Mouse (Mus musculus): ENCODE results near the gene Zfp652. TPM values are rescaled to one million over a fixed set of nuclear protein-coding genes. Genes with fewer than 3 reads are reported as not detected.
A peak's percentile ranks its signal among the peaks of the same experiment; 100 is the strongest.

Gene Zfp652
- polyA plus RNA-seq, 1 experiment: 18.2 TPM

DNA sequence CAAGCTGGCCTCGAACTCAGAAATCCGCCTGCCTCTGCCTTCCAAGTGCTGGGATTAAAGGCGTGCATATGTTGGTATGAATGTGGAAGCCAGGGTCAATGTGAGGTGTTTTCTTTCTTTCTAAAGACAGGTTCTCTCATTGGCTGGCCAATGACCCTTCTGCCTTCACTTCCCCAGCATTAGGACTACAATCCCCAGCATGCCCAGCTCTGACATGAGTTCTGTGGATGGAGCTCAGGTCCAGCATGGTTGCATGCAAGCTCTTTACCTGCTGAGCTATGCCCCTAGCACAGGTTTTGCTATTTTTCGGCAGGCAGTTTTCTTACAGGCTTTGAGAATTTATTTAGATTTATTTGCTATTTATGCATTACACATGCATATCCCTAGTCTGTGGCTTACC, 144.8 kb downstream of the Zfp652 start:
- Histone ChIP-seq H3K9me3 (no peaks in the 10 kb centered on the region), H3K27me3 (replicated peaks) (peaks cover 3% of the 10 kb centered on the region), H3K36me3 (replicated peaks; ENCODE audit: low read length) (peaks cover 7% of the 10 kb centered on the region), H3K4me3 (replicated peaks) (no peak overlapping the region), H3K4me1 (peaks cover 27% of the 10 kb centered on the region)
- TF ChIP-seq FLI1 (IDR thresholded peaks at IDR 0.05; ENCODE audit: low read length) (no peak), GATA1 (IDR thresholded peaks at IDR 0.05; ENCODE audit: borderline replicate concordance, low read length) (no peak)

DNA sequence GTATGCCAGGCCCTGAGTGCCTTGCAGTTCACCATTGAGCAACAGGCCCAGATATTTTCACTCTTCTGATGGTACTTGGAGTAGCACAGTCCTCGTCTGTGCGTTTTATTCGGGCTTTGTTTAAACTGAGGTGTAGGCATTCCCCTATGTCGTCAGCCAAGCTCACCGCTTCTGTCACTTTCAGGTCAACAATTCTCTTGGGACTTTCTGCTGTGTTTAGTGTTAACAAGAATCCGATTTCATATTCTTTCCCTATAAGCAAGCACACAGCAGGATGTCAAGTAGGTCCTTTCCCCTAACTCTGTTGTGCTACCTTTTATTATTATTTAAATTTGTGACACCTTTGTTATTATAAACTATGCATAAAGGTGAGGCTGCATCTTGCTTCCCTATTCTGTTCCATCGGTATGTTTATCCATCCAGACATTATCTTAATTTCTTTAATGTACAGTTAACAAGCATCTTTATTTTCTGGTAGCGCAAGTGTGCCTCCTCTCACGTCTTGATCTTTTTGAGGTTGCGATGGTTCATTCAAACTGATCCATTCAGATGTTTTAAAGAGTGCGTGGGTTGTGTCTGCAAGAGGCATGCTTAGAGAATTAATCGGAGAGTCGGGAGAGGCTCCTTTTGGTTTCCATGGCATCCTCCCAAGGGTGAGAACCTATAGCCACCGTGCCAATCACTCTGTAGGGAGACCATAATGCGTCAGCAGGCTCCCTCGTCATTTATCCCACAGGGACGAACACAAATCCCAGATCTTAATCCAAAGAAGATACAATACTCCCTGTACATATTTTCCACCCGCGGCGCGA, 145.4 kb downstream of the Zfp652 start:
- H3K4me1 ChIP-seq: peaks cover 27% of the 10 kb centered on the region
- TF ChIP-seq GATA1 (IDR thresholded peaks at IDR 0.05; ENCODE audit: borderline replicate concordance, low read length) (no peak), FLI1 (IDR thresholded peaks at IDR 0.05; ENCODE audit: low read length) (no peak)

DNA sequence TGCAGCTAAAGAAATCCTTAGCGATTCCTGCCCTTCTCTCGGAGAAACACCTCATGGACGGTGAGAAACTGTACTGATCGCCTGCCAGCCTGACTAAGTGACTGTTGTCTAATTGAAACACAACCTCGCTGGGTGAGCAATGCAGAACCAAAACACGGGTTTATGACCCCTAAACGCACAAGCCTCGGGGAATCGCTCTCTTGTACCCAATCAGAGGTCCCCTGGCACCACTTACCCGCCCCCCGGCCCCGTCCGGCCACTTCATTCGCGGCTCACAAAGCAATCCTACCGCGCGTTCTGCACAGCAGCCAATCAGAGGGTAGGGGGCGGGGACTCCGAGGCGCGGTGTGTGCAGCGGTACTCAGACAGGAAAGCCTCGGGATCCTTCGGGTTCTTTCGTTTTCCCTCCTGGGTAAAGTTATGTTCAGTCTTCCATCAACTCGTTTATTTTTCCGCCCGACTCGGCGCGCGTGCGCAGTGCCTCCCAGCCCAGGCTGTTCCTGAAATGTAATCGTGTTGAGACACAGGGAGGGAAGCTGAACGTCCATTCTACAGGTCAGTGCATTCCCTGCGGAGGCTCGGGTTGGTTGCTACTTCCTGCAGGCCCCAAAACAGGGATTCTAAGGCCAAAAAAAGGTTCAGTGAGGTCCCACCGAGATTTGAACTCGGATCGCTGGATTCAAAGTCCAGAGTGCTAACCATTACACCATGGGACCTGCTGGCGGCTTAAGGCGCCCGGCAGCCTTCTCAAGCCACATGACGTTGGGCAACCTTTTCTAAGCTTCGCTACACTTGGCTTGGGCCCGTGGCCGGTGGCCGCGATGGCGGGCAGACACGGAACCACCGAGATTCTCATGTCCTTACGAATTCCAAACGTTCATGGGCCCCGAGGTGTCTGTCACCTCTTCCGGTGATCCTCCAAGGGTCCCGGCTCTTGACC, 146.3 kb downstream of the Zfp652 start:
- TF ChIP-seq GATA1 (IDR thresholded peaks at IDR 0.05; ENCODE audit: borderline replicate concordance, low read length) (no peak), FLI1 (IDR thresholded peaks at IDR 0.05; ENCODE audit: low read length) (no peak)
- H3K9me3 ChIP-seq: no peaks in the 10 kb centered on the region
- H3K27me3 ChIP-seq (replicated peaks): no peaks in the 10 kb centered on the region
- peak overlapping the region; percentile 97 for H3K4me3 ChIP-seq (replicated peaks)
- peaks cover 24% of the 10 kb centered on the region for H3K4me1 ChIP-seq
- peaks cover 20% of the 10 kb centered on the region for H3K36me3 ChIP-seq (replicated peaks; ENCODE audit: low read length)

More for the DNA sequence above, 145.4 kb downstream of the Zfp652 start:
- no peaks in the 10 kb centered on the region for H3K9me3 ChIP-seq
- H3K27me3 ChIP-seq (replicated peaks): no peaks in the 10 kb centered on the region
- H3K4me3 ChIP-seq (replicated peaks): peak overlapping the region; percentile 97
- peaks cover 13% of the 10 kb centered on the region for H3K36me3 ChIP-seq (replicated peaks; ENCODE audit: low read length)

DNA sequence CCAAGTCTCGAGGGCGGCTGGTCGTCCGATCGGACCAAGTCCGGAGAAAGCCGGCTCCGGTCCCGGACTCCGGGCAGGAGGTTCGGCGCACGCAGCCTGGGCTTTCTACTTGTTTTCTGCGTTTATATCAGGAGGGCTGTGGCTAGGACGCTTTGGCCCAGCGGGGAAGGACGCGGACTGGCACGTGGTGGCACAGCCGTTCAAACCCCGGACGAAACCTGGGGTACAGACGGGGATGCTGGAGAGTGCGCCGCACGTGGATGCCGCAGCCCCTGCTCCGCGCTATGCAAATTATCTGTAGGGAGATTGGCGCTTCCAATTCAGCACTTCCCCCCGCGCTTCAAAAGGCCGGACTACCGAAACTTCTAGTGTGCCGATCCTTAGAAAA, 147.0 kb downstream of the Zfp652 start:
- TF ChIP-seq FLI1 (IDR thresholded peaks at IDR 0.05; ENCODE audit: low read length): no peak
- TF ChIP-seq GATA1 (IDR thresholded peaks at IDR 0.05; ENCODE audit: borderline replicate concordance, low read length): no peak
- Histone ChIP-seq H3K9me3 (no peaks in the 10 kb centered on the region), H3K36me3 (replicated peaks; ENCODE audit: low read length) (peaks cover 24% of the 10 kb centered on the region), H3K4me3 (replicated peaks) (peak overlapping the region; percentile 97), H3K27me3 (replicated peaks) (no peaks in the 10 kb centered on the region), H3K4me1 (peaks cover 23% of the 10 kb centered on the region)

DNA sequence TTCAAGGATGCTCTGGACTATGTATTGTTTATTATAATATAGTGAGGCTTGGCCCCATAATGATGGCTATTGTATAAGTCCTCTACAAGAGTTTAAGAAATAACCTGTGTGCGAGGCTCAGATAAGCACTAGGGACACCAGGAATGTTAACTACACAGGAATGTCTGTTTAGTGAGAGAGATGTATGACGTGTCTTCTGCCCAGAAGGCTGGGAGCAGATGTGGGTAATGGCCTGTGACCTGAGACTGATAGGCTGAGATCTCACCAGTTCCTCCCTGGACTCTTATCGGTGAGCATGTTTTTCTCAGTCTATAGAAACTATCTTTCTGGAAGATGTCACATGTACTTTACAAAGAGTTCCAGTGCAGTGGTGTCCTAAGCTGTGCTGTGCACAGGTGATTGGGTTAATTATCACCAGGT, 147.6 kb downstream of the Zfp652 start:
- peaks cover 23% of the 10 kb centered on the region for H3K4me1 ChIP-seq

DNA sequence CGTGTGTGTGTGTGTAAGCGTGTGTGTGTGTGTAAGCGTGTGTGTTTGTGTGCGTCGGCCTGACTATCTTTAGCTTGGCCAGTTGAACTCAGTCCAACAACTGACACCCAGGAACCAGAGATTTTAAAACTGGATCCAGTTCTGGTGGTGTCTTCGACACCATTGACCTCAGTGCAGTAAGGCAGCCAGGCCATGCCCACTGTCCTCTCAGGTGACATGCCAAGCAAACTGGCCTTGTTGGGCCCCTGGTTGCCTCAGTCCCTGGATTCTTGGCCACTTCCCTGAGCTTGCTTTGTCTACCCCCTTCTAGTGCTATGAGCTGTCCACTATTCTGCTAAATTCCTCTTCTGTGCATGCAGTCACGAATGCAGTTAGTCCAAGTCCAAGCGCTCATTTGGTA, 148.9 kb downstream of the Zfp652 start:
- H3K36me3 ChIP-seq (replicated peaks; ENCODE audit: low read length): peaks cover 29% of the 10 kb centered on the region

More for the DNA sequence above, 147.6 kb downstream of the Zfp652 start:
- Histone ChIP-seq H3K36me3 (replicated peaks; ENCODE audit: low read length) (peaks cover 24% of the 10 kb centered on the region), H3K4me3 (replicated peaks) (peak overlapping the region; percentile 97), H3K9me3 (no peaks in the 10 kb centered on the region), H3K27me3 (replicated peaks) (no peaks in the 10 kb centered on the region)
- TF ChIP-seq GATA1 (IDR thresholded peaks at IDR 0.05; ENCODE audit: borderline replicate concordance, low read length): no peak
- no peak for TF ChIP-seq FLI1 (IDR thresholded peaks at IDR 0.05; ENCODE audit: low read length)

DNA sequence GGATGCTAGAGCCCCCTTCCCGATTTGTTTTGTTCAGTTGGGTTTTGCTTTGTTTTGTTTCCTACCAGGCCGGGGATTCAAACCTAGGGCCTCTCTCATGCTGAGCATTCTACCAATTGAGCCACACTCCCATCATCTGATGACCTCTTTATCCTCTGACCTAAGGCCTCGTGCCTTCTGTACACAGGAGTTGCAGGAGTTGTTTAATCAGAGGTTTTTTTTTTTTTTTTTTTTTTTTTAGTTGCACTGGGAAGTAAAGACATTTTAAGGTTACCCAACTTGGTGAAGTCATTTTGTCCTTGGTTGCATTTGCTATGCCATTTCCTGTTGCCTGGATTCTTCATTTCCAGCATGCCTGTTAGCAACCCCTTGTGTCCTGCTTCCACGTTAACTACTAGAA, 157.0 kb downstream of the Zfp652 start:
- TF ChIP-seq GATA1 (IDR thresholded peaks at IDR 0.05; ENCODE audit: borderline replicate concordance, low read length) (no peak), FLI1 (IDR thresholded peaks at IDR 0.05; ENCODE audit: low read length) (no peak)
- Histone ChIP-seq H3K4me1 (peaks cover 19% of the 10 kb centered on the region), H3K4me3 (replicated peaks) (no peak overlapping the region), H3K36me3 (replicated peaks; ENCODE audit: low read length) (peaks cover 18% of the 10 kb centered on the region), H3K27me3 (replicated peaks) (peaks cover 30% of the 10 kb centered on the region), H3K9me3 (no peaks in the 10 kb centered on the region)

More for the DNA sequence above, 148.9 kb downstream of the Zfp652 start:
- Histone ChIP-seq H3K4me3 (replicated peaks) (no peak overlapping the region), H3K27me3 (replicated peaks) (peaks cover 2% of the 10 kb centered on the region), H3K9me3 (no peaks in the 10 kb centered on the region), H3K4me1 (peaks cover 27% of the 10 kb centered on the region)
- TF ChIP-seq FLI1 (IDR thresholded peaks at IDR 0.05; ENCODE audit: low read length): no peak
- TF ChIP-seq GATA1 (IDR thresholded peaks at IDR 0.05; ENCODE audit: borderline replicate concordance, low read length): no peak

DNA sequence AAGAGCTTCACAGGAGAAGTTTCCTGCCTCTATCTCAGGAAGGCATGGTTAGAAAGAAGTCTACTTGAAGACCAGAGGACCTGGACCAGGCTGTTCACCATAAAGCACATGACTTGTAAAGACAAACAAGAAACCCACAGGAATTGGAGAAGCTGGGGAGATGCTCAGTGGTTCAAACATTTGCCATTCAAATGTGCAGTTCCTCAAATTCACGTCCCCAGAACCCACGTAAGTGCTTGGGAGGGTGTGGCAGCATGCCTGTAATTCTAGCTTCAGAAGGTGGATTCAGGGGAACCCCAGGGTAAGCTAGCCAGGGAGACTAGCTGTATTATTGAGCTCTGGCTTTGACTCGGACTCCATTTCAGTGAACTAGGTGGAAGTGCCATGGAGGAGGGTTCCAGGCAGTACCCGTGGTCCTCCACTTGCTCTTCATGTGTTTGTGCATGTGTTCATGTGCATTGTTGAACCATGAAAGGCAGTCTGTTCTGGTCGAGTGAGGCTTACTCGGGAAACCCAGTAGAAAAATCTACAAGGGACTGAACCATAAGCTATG, 157.5 kb downstream of the Zfp652 start:
- peaks cover 19% of the 10 kb centered on the region for H3K4me1 ChIP-seq
- TF ChIP-seq FLI1 (IDR thresholded peaks at IDR 0.05; ENCODE audit: low read length): no peak
- TF ChIP-seq GATA1 (IDR thresholded peaks at IDR 0.05; ENCODE audit: borderline replicate concordance, low read length): no peak
- no peak overlapping the region for H3K4me3 ChIP-seq (replicated peaks)
- H3K27me3 ChIP-seq (replicated peaks): peaks cover 32% of the 10 kb centered on the region
- peaks cover 19% of the 10 kb centered on the region for H3K36me3 ChIP-seq (replicated peaks; ENCODE audit: low read length)
- H3K9me3 ChIP-seq: no peaks in the 10 kb centered on the region

DNA sequence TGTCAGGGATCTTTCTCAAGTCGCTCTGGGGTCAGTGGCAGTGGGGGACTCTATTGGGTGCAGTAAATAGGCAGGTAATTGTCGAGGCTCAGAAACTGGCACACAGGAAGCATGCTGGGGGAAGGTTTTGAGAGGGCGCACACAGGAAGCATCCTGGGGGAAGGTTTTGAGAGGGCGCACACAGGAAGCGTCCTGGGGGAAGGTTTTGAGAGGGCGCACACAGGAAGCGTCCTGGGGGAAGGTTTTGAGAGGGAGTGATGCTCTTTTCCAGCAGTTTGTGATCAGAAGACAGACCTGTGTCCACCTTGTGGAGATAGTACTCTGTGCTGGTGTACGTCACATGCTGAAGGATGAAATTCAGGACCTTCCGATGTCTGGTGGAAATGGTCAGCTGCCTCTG, 163.3 kb downstream of the Zfp652 start:
- TF ChIP-seq FLI1 (IDR thresholded peaks at IDR 0.05; ENCODE audit: low read length): no peak
- TF ChIP-seq GATA1 (IDR thresholded peaks at IDR 0.05; ENCODE audit: borderline replicate concordance, low read length): no peak
- Histone ChIP-seq H3K9me3 (peaks cover 12% of the 10 kb centered on the region), H3K27me3 (replicated peaks) (peaks cover 32% of the 10 kb centered on the region)

More for the DNA sequence above, 163.3 kb downstream of the Zfp652 start:
- peaks cover 5% of the 10 kb centered on the region; the same call in 1 of the 2 replicates for H3K4me1 ChIP-seq
- no peak overlapping the region for H3K4me3 ChIP-seq (replicated peaks)
- peaks cover 12% of the 10 kb centered on the region for H3K36me3 ChIP-seq (replicated peaks; ENCODE audit: low read length)

All from megakaryocyte, embryonic 14.5 days (primary cell).